Mouse (Mus musculus) MEL (cell line): ENCODE measurements around the gene Cenpb. TPM values are rescaled to one million over a fixed set of nuclear protein-coding genes. Genes with fewer than 3 reads are reported as not detected.
"Not testable (repeated sequence)": the region's sequence is repeated elsewhere in the genome, so short reads cannot be mapped to it uniquely, and the experiment has no call there.

Experiments used
- DNase-seq: peaks from one replicate; pipeline ENCODE4 v3.0.0; 2011; ENCODE audit warnings: low read depth, low spot score
- H3K27ac ChIP-seq: 2 replicates; pipeline ENCODE4 v1.5.1; 2012; ENCODE audit warnings: low read depth, mild to moderate bottlenecking, control low read depth, low read length, moderate library complexity; ENCODE audit not compliant: control insufficient read depth
- H3K27me3 ChIP-seq, 2 experiments: fragments of 150-350 bp in 1 of 2; sonication (generic) in 1 of 2; 2 replicates each; pipeline ENCODE4 v1.6.1; 2012; ENCODE audit warnings: low read length in 2 of 2, mild to moderate bottlenecking in 2 of 2, improper control_type of control experiment in 1 of 2, moderate library complexity in 1 of 2; ENCODE audit not compliant: insufficient read depth in 2 of 2, control insufficient read depth in 1 of 2
- H3K36me3 ChIP-seq, 2 experiments: 2 replicates each; pipeline ENCODE4 v1.6.1; 2012 to 2014; ENCODE audit warnings: low read length in 2 of 2, improper control_type of control experiment in 1 of 2, inconsistent platforms in 1 of 2, mild to moderate bottlenecking in 1 of 2; ENCODE audit not compliant: insufficient read depth in 2 of 2, control insufficient read depth in 1 of 2
- H3K4me1 ChIP-seq, 2 experiments: fragments of 150-350 bp in 1 of 2; sonication (generic) in 1 of 2; 2 replicates each; pipeline ENCODE4 v1.6.1; 2012; ENCODE audit warnings: low read length in 2 of 2, improper control_type of control experiment in 1 of 2, mild to moderate bottlenecking in 1 of 2; ENCODE audit not compliant: insufficient read depth in 2 of 2, control insufficient read depth in 1 of 2
- H3K4me3 ChIP-seq, 2 experiments: fragments of 150-350 bp in 1 of 2; sonication (generic) in 1 of 2; 2 replicates each; pipeline ENCODE4 v1.5.1; 2012; ENCODE audit warnings: low read depth in 2 of 2, low read length in 2 of 2, mild to moderate bottlenecking in 2 of 2, moderate library complexity in 2 of 2, control low read depth in 1 of 2, improper control_type of control experiment in 1 of 2; ENCODE audit not compliant: control insufficient read depth in 1 of 2, insufficient read depth in 1 of 2
- H3K79me2 ChIP-seq: 2 replicates; pipeline ENCODE4 v1.6.1; 2012; ENCODE audit warnings: mild to moderate bottlenecking, low read length, moderate library complexity; ENCODE audit not compliant: control insufficient read depth, poor library complexity, insufficient read depth
- H3K9ac ChIP-seq: 2 replicates; pipeline ENCODE4 v1.6.1; 2012; ENCODE audit warnings: low read depth, mild to moderate bottlenecking, control low read depth, low read length, moderate library complexity; ENCODE audit not compliant: control insufficient read depth, poor library complexity, severe bottlenecking
- H3K9me3 ChIP-seq: fragments of 150-350 bp; sonication (generic); replicated peaks from 2 replicates; pipeline ENCODE4 v1.6.1; 2012; ENCODE audit warnings: mild to moderate bottlenecking, low read length, improper control_type of control experiment, moderate library complexity; ENCODE audit not compliant: insufficient read depth
- CTCF ChIP-seq, 3 experiments: IDR thresholded peaks in 2 of 3; conservative IDR thresholded peaks in 1 of 3; 2 replicates each; pipeline ENCODE4 v1.5.1; 2011 to 2012; ENCODE audit warnings: low read length in 3 of 3, low read depth in 2 of 3, mild to moderate bottlenecking in 2 of 3, improper control_type of control experiment in 1 of 3, inconsistent platforms in 1 of 3, mixed read lengths in 1 of 3, moderate library complexity in 1 of 3; ENCODE audit not compliant: control insufficient read depth in 1 of 3, insufficient read depth in 1 of 3, poor library complexity in 1 of 3, severe bottlenecking in 1 of 3
- EP300 ChIP-seq, 2 experiments: IDR thresholded peaks; 2 replicates each; pipeline ENCODE4 v1.6.1; 2011; ENCODE audit warnings: improper control_type of control experiment in 2 of 2, low read length in 2 of 2, low read depth in 1 of 2, mild to moderate bottlenecking in 1 of 2
- ETS1 ChIP-seq: IDR thresholded peaks from 2 replicates; pipeline ENCODE4 v1.6.1; 2012; ENCODE audit warnings: low read depth, mild to moderate bottlenecking, inconsistent platforms, low read length, improper control_type of control experiment, moderate library complexity
- GATA1 ChIP-seq: IDR thresholded peaks from 2 replicates; pipeline ENCODE4 v1.6.1; 2011; ENCODE audit warnings: low read depth, low read length, improper control_type of control experiment
- HCFC1 ChIP-seq: IDR thresholded peaks from 2 replicates; pipeline ENCODE4 v1.6.1; 2012; ENCODE audit warnings: low read depth, mild to moderate bottlenecking, inconsistent platforms, low read length, improper control_type of control experiment, moderate library complexity
- KAT2A ChIP-seq: conservative IDR thresholded peaks from 2 replicates; pipeline ENCODE4 v1.6.1; 2012; ENCODE audit warnings: low read depth, low read length, improper control_type of control experiment, inconsistent platforms
- MAZ ChIP-seq: IDR thresholded peaks from 2 replicates; pipeline ENCODE4 v1.6.1; 2012; ENCODE audit warnings: low read depth, mild to moderate bottlenecking, inconsistent platforms, low read length, improper control_type of control experiment
- MEF2A ChIP-seq: IDR thresholded peaks from 2 replicates; pipeline ENCODE4 v1.6.1; 2014; ENCODE audit warnings: low read depth, mild to moderate bottlenecking, inconsistent platforms, low read length, improper control_type of control experiment; ENCODE audit not compliant: poor library complexity, insufficient replicate concordance, severe bottlenecking; ENCODE audit errors: extremely low read depth
- MXI1 ChIP-seq: IDR thresholded peaks from 2 replicates; pipeline ENCODE4 v1.6.1; 2011; ENCODE audit warnings: mild to moderate bottlenecking, low read depth, low read length, improper control_type of control experiment
- MYC ChIP-seq: IDR thresholded peaks from 2 replicates; pipeline ENCODE4 v1.6.1; 2011; ENCODE audit warnings: low read depth, mild to moderate bottlenecking, low read length, improper control_type of control experiment, moderate library complexity
- POLR2A ChIP-seq, 2 experiments: IDR thresholded peaks; 2 replicates each; pipeline ENCODE4 v1.6.1; 2011 to 2012; ENCODE audit warnings: low read length in 2 of 2, mild to moderate bottlenecking in 2 of 2, control low read depth in 1 of 2, improper control_type of control experiment in 1 of 2, low read depth in 1 of 2, moderate library complexity in 1 of 2; ENCODE audit not compliant: control insufficient read depth in 1 of 2, insufficient read depth in 1 of 2, poor library complexity in 1 of 2
- POLR2AphosphoS2 ChIP-seq: IDR thresholded peaks from 2 replicates; pipeline ENCODE4 v1.6.1; 2011; ENCODE audit warnings: low read length, improper control_type of control experiment
- RCOR1 ChIP-seq: IDR thresholded peaks from 2 replicates; pipeline ENCODE4 v1.6.1; 2012; ENCODE audit warnings: low read depth, mild to moderate bottlenecking, inconsistent platforms, low read length, improper control_type of control experiment
- SIN3A ChIP-seq: IDR thresholded peaks from 2 replicates; pipeline ENCODE4 v1.6.1; 2012; ENCODE audit warnings: low read length, improper control_type of control experiment, inconsistent platforms
- TCF12 ChIP-seq: IDR thresholded peaks from 2 replicates; pipeline ENCODE4 v1.6.1; 2014; ENCODE audit warnings: low read depth, mild to moderate bottlenecking, inconsistent platforms, low read length, improper control_type of control experiment, moderate library complexity
- USF1 ChIP-seq: IDR thresholded peaks from 2 replicates; pipeline ENCODE4 v1.6.1; 2014; ENCODE audit warnings: low read depth, mild to moderate bottlenecking, inconsistent platforms, low read length, improper control_type of control experiment, moderate library complexity
- ZMIZ1 ChIP-seq: IDR thresholded peaks from 2 replicates; pipeline ENCODE4 v1.6.1; 2012; ENCODE audit warnings: low read depth, mild to moderate bottlenecking, inconsistent platforms, low read length, improper control_type of control experiment, moderate library complexity
- polyA plus RNA-seq, 2 experiments: library from polyadenylated mRNA; stranded (reverse) in 1 of 2; unstranded in 1 of 2; fragments of >175 nt in 1 of 2; fragments of >200 nt in 1 of 2; gene quantifications; 2 replicates each; pipeline versions ENCODE4 v1.2.1 to v1.2.4; 2012; ENCODE audit warnings: low replicate concordance in 2 of 2, low read depth in 1 of 2; ENCODE audit not compliant: insufficient read length in 2 of 2, insufficient read depth in 1 of 2, missing spikeins in 1 of 2
- total RNA-seq: library from RNA; depleted of rRNA; stranded (reverse); fragments of 300-350 nt; gene quantifications from 2 replicates; pipeline ENCODE4 v1.2.3, GENCODE M21; 2012

Cenpb gene
- total and polyA plus RNA-seq, 3 experiments, result 24.3 to 34.9 TPM; not detected in 1

DNA sequence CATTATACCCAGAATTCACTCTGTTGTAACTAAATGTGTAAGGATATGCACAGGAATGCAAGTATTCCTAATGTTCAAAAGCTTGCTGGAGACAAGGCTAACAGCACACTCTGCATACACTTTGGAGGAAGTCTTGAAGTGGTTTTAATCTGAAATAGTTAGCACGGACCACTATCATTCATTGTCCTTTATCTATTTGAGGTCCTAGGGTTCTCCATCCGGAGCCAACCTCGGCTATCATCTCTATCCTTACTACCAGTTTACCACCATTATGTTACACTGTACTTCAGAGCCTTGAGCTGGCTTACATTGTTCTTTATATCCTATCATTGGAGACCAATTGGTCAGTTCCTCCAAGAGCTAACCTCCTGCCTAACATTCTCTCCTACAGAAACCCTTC, 47.4 kb upstream of the Cenpb start:
- H3K9ac ChIP-seq, result no peak overlapping the region
- peak; percentile 78 for TF ChIP-seq GATA1
- peak; percentile 44; the same call in 1 of the 2 replicates for TF ChIP-seq SIN3A
- no peak for TF ChIP-seq KAT2A
- TF ChIP-seq TCF12, result peak; percentile 30; the same call in 1 of the 2 replicates
- TF ChIP-seq ZMIZ1, result no peak
- peak; percentile 64 to 68 for TF ChIP-seq EP300 (IDR thresholded peaks at IDR 0.05; ENCODE audit: low read depth in 1 of 2, low read length in 2 of 2)
- TF ChIP-seq RCOR1, result peak; percentile 60; the same call in 1 of the 2 replicates
- TF ChIP-seq POLR2AphosphoS2, result no peak
- H3K4me3 ChIP-seq, result no peak overlapping the region
- peaks cover 0 to 23% of the 10 kb centered on the region in 2 experiments; a peak in 2 of 4 replicates for H3K36me3 ChIP-seq
- H3K4me1 ChIP-seq, result peaks cover 17 to 29% of the 10 kb centered on the region in 2 experiments
- H3K9me3 ChIP-seq, result no peaks in the 10 kb centered on the region
- peak; percentile 28 for DNase-seq
- no peaks in the 10 kb centered on the region for H3K79me2 ChIP-seq
- H3K27ac ChIP-seq, result peak overlapping the region; percentile 29; the same call in 1 of the 2 replicates
- no peaks in the 10 kb centered on the region for H3K27me3 ChIP-seq

DNA sequence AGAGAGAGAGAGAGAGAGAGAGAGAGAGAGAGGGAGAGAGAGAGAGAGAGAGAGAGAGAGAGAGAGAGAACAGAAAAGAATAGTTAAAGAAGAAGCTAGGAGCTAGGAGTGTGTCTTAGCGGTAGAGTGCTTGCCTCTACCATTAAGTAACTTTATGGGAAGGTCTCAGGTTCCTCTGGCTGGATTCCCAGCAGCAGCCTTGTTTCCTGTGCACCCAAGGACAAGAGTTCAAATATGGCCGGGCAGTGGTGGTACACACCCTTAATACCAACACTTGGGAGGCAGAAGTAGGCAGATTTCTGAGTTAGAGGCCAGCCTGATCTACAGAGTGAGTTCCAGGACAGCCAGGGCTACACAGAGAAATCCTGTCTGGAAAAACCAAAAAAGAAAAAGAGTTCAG, 46.8 kb upstream of the Cenpb start:
- not testable (repeated sequence) for H3K79me2 ChIP-seq, H3K27ac ChIP-seq
- H3K36me3 ChIP-seq, result peaks cover 0 to 24% of the 10 kb centered on the region in 2 experiments; a peak in 2 of 4 replicates
- DNase-seq, result peak; percentile 40
- H3K4me1 ChIP-seq, result peaks cover 15 to 35% of the 10 kb centered on the region in 2 experiments
- TF ChIP-seq ETS1, result 0 out of 2 replicates have a peak, but pooled peaks have one; percentile 13
- TF ChIP-seq, all 39 proteins: peak for 1; not testable (repeated sequence) for 38
- H3K4me3 ChIP-seq, H3K27me3 ChIP-seq, H3K9ac ChIP-seq, H3K9me3 ChIP-seq: not testable (repeated sequence)

DNA sequence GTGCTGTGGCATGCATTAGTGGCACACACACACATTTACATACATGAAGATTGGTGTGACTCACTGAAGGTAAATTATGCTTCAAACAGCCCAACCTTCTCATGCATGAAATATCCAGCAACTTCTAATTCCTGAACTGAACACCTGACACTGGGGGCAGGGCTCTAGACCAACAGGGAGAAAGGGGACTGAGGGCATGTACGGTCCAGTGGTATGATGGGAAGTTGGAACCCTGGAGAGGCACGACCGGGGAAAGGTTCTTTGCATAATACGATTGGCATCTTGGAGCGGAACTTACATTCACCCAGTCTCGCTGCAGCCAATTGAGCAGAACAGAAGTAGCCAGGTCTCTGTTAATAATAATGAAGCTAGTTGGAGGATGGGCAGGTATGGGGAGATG, 45.3 kb upstream of the Cenpb start:
- no peaks in the 10 kb centered on the region for H3K79me2 ChIP-seq
- H3K9me3 ChIP-seq, result no peaks in the 10 kb centered on the region
- peaks cover 0 to 24% of the 10 kb centered on the region in 2 experiments; a peak in 2 of 4 replicates for H3K36me3 ChIP-seq
- DNase-seq, result no peak
- no peaks in the 10 kb centered on the region for H3K27me3 ChIP-seq
- TF ChIP-seq CTCF (IDR thresholded peaks at IDR 0.05 in 2 of 3, conservative IDR thresholded peaks at IDR 0.05 in 1 of 3; ENCODE audit: control insufficient read depth in 1 of 3, insufficient read depth in 1 of 3, low read depth in 2 of 3, low read length in 3 of 3, poor library complexity in 1 of 3, severe bottlenecking in 1 of 3) (no peak), KAT2A (no peak), MYC (no peak), TCF12 (no peak), MXI1 (no peak), USF1 (no peak), MEF2A (no peak), GATA1 (no peak), HCFC1 (no peak), EP300 (IDR thresholded peaks at IDR 0.05; ENCODE audit: low read depth in 1 of 2, low read length in 2 of 2) (no peak), ETS1 (no peak), MAZ (no peak), POLR2A (IDR thresholded peaks at IDR 0.05; ENCODE audit: control insufficient read depth in 1 of 2, insufficient read depth in 1 of 2, low read depth in 1 of 2, low read length in 2 of 2, poor library complexity in 1 of 2) (no peak)
- H3K4me3 ChIP-seq, result no peak overlapping the region
- H3K9ac ChIP-seq, result no peak overlapping the region
- no peak overlapping the region for H3K27ac ChIP-seq
- peaks cover 15 to 36% of the 10 kb centered on the region in 2 experiments for H3K4me1 ChIP-seq
